Mouse (Mus musculus) testis, postnatal 14 days (tissue): ENCODE results near the gene Sertad4.

Experiments
- DNase-seq: peaks from one replicate; pipeline ENCODE4 v3.0.0; 2021; ENCODE audit warnings: low spot score

The Sertad4 gene

GRCm38 (mm10) chr1:192806168-192807157, 49.1 kb downstream of the Sertad4 start:
- DNase-seq, result no peak

GRCm38 (mm10) chr1:192800338-192800737, 55.2 kb downstream of the Sertad4 start:
- DNase-seq, result no peak

GRCm38 (mm10) chr1:192799165-192799991, 56.2 kb downstream of the Sertad4 start:
- DNase-seq, result no peak

- DNase-seq, result peak; percentile 62
These were observed 57.1 kb downstream of the Sertad4 start for GRCm38 (mm10) chr1:192798212-192799164.

- DNase-seq, result no peak
These were observed 58.6 kb downstream of the Sertad4 start for GRCm38 (mm10) chr1:192797011-192797274.

- no peak for DNase-seq
These were observed 59.1 kb downstream of the Sertad4 start for GRCm38 (mm10) chr1:192796201-192797010.

- peak; percentile 54 for DNase-seq
These were observed 60.4 kb downstream of the Sertad4 start for GRCm38 (mm10) chr1:192794957-192795745.
